Mouse (Mus musculus): ENCODE results near the gene Rp9. TPM values are rescaled to one million over a fixed set of nuclear protein-coding genes. Genes with fewer than 3 reads are reported as not detected.

The Rp9 gene
- polyA plus RNA-seq, 1 experiment from 2014 or later: 52.9 TPM

DNA sequence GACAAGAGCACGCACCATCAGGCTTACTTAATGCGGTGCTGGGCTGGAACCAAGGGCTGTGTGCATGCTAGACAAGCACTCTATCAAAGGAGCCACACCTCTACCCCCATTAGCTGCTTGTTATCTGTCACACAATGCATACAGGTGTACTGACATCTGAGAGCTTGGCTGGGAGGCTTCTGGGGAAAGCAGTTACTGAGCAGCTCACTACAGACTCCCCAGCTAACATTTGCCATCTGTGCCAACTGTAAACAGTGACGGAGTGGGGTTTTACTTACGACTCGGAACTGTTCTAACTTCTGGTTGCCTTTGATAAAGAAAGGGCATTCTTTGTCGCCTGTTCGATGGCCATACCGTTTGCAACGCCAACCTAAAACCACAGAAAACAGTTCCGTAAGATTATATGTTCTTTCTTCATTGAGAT, 16.0 kb downstream of the Rp9 start:
- DNase-seq (ENCODE audit: low spot score): no peak
- Histone ChIP-seq H3K27me3 (ENCODE audit: low read depth, poor library complexity, severe bottlenecking) (no peaks in the 10 kb centered on the region), H3K36me3 (peaks cover 98% of the 10 kb centered on the region), H3K9me3 (replicated peaks) (no peaks in the 10 kb centered on the region), H3K27ac (no peak overlapping the region), H3K4me3 (no peak overlapping the region), H3K4me1 (no peaks in the 10 kb centered on the region)
- WGBS: 96% methylated on average over 10 of the region's 10 CpGs

DNA sequence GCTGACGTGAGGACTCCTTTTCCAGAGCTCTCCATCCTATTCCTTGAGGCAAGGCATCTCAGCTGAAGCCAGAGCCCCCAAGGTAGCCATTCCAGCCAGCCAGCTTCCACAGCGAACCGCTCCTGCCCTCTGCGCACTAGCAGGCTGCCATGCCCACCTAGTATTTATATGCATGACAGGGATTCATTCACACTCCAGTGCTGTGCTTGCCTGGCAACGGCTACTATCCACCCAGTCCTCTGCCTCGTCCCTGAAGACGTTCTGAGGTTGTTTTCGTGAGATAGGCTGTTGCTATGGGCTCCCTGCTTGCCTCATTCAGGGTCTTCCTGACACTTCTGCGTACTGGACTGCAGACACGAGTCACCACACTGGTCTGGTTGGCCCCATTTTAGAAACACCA, 16.8 kb downstream of the Rp9 start:
- no peak overlapping the region for H3K27ac ChIP-seq
- DNase-seq (ENCODE audit: low spot score): no peak
- WGBS: 91% methylated on average over 10 of the region's 10 CpGs
- H3K4me3 ChIP-seq: no peak overlapping the region
- no peaks in the 10 kb centered on the region for H3K9me3 ChIP-seq (replicated peaks)
- no peaks in the 10 kb centered on the region for H3K4me1 ChIP-seq
- H3K27me3 ChIP-seq (ENCODE audit: low read depth, poor library complexity, severe bottlenecking): no peaks in the 10 kb centered on the region
- peaks cover 100% of the 10 kb centered on the region for H3K36me3 ChIP-seq

- Histone ChIP-seq H3K36me3 (peaks cover 84% of the 10 kb centered on the region), H3K27me3 (ENCODE audit: low read depth, poor library complexity, severe bottlenecking) (no peaks in the 10 kb centered on the region), H3K4me3 (no peak overlapping the region), H3K27ac (no peak overlapping the region), H3K9me3 (replicated peaks) (no peaks in the 10 kb centered on the region), H3K4me1 (no peaks in the 10 kb centered on the region)
- WGBS: 92% methylated on average over 6 of the region's 6 CpGs
- no peak for DNase-seq (ENCODE audit: low spot score)
Observed at GRCm38 (mm10) chr9:22449209-22449608, 20.3 kb downstream of the Rp9 start.

DNA sequence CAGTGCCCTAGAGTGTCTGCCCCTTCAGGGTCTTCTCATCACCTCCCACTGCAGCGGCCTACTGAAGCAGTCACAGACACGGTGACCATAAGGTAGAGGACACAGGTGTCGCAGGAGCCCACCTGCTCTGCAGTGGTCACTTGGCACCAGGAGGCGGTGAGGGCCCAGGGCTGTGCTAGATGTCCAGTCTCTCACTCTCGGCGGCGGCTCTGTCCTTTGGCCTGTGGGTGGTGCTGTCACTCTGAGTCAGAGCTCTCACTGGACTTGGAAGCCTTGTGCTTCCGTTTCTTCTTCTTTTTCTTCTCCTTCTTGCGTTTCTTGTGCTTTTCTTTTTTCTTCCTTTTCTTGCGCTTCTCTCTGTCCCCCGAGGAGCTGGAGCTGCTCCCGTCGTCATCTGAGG, 21.1 kb downstream of the Rp9 start:
- H3K9me3 ChIP-seq (replicated peaks): no peaks in the 10 kb centered on the region
- no peaks in the 10 kb centered on the region for H3K4me1 ChIP-seq
- H3K36me3 ChIP-seq: peaks cover 76% of the 10 kb centered on the region
- DNase-seq (ENCODE audit: low spot score): no peak
- no peak overlapping the region for H3K27ac ChIP-seq
- H3K4me3 ChIP-seq: no peak overlapping the region
- 84% methylated on average over 13 of the region's 13 CpGs for WGBS
- H3K27me3 ChIP-seq (ENCODE audit: low read depth, poor library complexity, severe bottlenecking): no peaks in the 10 kb centered on the region

- no peak overlapping the region for H3K4me3 ChIP-seq
- no peak overlapping the region for H3K27ac ChIP-seq
- no peaks in the 10 kb centered on the region for H3K27me3 ChIP-seq (ENCODE audit: low read depth, poor library complexity, severe bottlenecking)
- H3K9me3 ChIP-seq (replicated peaks): no peaks in the 10 kb centered on the region
- peaks cover 64% of the 10 kb centered on the region for H3K36me3 ChIP-seq
- no peak for DNase-seq (ENCODE audit: low spot score)
- no peaks in the 10 kb centered on the region for H3K4me1 ChIP-seq
- 93% methylated on average over 5 of the region's 5 CpGs for WGBS
Observed at GRCm38 (mm10) chr9:22447213-22447612, 22.3 kb downstream of the Rp9 start.

GRCm38 (mm10) chr9:22445123-22445522, 24.4 kb downstream of the Rp9 start:
- H3K4me3 ChIP-seq: no peak overlapping the region
- H3K36me3 ChIP-seq: peaks cover 49% of the 10 kb centered on the region
- H3K4me1 ChIP-seq: no peaks in the 10 kb centered on the region
- H3K9me3 ChIP-seq (replicated peaks): no peaks in the 10 kb centered on the region
- no peak for DNase-seq (ENCODE audit: low spot score)
- H3K27me3 ChIP-seq (ENCODE audit: low read depth, poor library complexity, severe bottlenecking): no peaks in the 10 kb centered on the region
- WGBS: 75% methylated on average over 1 of the region's 1 CpGs
- H3K27ac ChIP-seq: no peak overlapping the region

GRCm38 (mm10) chr9:22443157-22443556, 26.4 kb downstream of the Rp9 start:
- H3K27ac ChIP-seq: no peak overlapping the region
- 92% methylated on average over 10 of the region's 10 CpGs for WGBS
- H3K4me3 ChIP-seq: no peak overlapping the region
- H3K36me3 ChIP-seq: peaks cover 29% of the 10 kb centered on the region
- DNase-seq (ENCODE audit: low spot score): no peak
- no peaks in the 10 kb centered on the region for H3K9me3 ChIP-seq (replicated peaks)
- no peaks in the 10 kb centered on the region for H3K4me1 ChIP-seq
- H3K27me3 ChIP-seq (ENCODE audit: low read depth, poor library complexity, severe bottlenecking): no peaks in the 10 kb centered on the region

DNA sequence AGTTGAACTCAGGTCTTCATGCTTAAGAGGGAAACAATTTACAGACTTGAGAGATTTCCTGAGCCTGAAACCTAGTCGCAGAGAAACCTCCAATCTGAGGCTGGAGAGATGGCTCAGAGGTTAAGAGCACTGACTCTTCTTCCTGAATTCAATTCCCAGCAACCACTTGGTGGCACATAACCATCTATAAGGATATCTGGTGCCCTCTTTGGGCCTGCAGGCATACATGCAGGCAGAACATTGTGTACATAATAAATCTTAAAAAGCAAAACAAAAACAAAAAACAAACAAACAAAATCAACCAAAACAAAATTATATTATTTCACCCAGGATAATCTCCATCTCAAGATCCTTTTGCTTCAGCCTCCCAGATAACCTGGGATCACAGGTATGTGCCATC, 30.7 kb downstream of the Rp9 start:
- Histone ChIP-seq H3K4me3 (no peak overlapping the region), H3K27me3 (ENCODE audit: low read depth, poor library complexity, severe bottlenecking) (no peaks in the 10 kb centered on the region), H3K36me3 (peaks cover 6% of the 10 kb centered on the region), H3K9me3 (replicated peaks) (no peaks in the 10 kb centered on the region), H3K4me1 (no peaks in the 10 kb centered on the region), H3K27ac (no peak overlapping the region)
- 76% methylated on average over 1 of the region's 1 CpGs for WGBS
- no peak for DNase-seq (ENCODE audit: low spot score)

- no peaks in the 10 kb centered on the region for H3K27me3 ChIP-seq (ENCODE audit: low read depth, poor library complexity, severe bottlenecking)
- peaks cover 19% of the 10 kb centered on the region for H3K4me1 ChIP-seq
- H3K9me3 ChIP-seq (replicated peaks): no peaks in the 10 kb centered on the region
- H3K27ac ChIP-seq: no peak overlapping the region
- DNase-seq (ENCODE audit: low spot score): no peak
- H3K4me3 ChIP-seq: no peak overlapping the region
- H3K36me3 ChIP-seq: no peaks in the 10 kb centered on the region
- 91% methylated on average over 2 of the region's 2 CpGs for WGBS
Observed at GRCm38 (mm10) chr9:22434101-22434500, 35.4 kb downstream of the Rp9 start.

GRCm38 (mm10) chr9:22433221-22433620, 36.3 kb downstream of the Rp9 start:
- H3K4me3 ChIP-seq: no peak overlapping the region
- H3K9me3 ChIP-seq (replicated peaks): no peaks in the 10 kb centered on the region
- no peak overlapping the region for H3K27ac ChIP-seq
- no peaks in the 10 kb centered on the region for H3K36me3 ChIP-seq
- 80% methylated on average over 2 of the region's 2 CpGs for WGBS
- H3K4me1 ChIP-seq: peaks cover 28% of the 10 kb centered on the region
- no peaks in the 10 kb centered on the region for H3K27me3 ChIP-seq (ENCODE audit: low read depth, poor library complexity, severe bottlenecking)
- DNase-seq (ENCODE audit: low spot score): no peak

DNA sequence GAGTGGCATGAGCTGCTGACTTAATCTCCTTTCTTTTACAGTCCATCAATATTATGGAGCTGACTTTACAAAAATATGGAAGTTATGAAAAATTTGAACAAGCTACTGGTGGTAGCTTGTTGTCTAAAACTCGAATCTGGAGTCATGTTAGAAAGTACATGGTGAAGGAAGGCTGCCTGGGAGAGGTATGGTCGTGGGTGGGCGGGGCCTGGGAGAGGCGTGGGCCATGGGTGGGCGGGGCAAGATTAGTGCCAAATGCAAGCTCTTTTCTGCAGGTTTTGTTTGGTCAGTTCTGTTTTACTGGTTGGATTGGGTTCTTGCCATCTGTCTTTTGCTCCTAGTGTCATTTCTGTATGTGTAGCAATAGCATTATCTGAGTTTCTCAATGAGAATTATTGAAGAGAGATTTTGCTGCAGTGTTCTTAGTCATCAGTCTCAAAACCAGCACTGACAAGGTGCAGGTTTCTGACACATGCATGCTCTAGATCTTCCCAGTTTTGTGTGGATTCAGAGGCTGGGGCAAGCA, 39.2 kb downstream of the Rp9 start:
- peak; percentile 49 for DNase-seq (ENCODE audit: low spot score)
- H3K36me3 ChIP-seq: no peaks in the 10 kb centered on the region
- no peaks in the 10 kb centered on the region for H3K27me3 ChIP-seq (ENCODE audit: low read depth, poor library complexity, severe bottlenecking)
- H3K27ac ChIP-seq: no peak overlapping the region
- no peak overlapping the region for H3K4me3 ChIP-seq
- peaks cover 35% of the 10 kb centered on the region for H3K4me1 ChIP-seq
- no peaks in the 10 kb centered on the region for H3K9me3 ChIP-seq (replicated peaks)
- 39% methylated on average over 5 of the region's 5 CpGs for WGBS

DNA sequence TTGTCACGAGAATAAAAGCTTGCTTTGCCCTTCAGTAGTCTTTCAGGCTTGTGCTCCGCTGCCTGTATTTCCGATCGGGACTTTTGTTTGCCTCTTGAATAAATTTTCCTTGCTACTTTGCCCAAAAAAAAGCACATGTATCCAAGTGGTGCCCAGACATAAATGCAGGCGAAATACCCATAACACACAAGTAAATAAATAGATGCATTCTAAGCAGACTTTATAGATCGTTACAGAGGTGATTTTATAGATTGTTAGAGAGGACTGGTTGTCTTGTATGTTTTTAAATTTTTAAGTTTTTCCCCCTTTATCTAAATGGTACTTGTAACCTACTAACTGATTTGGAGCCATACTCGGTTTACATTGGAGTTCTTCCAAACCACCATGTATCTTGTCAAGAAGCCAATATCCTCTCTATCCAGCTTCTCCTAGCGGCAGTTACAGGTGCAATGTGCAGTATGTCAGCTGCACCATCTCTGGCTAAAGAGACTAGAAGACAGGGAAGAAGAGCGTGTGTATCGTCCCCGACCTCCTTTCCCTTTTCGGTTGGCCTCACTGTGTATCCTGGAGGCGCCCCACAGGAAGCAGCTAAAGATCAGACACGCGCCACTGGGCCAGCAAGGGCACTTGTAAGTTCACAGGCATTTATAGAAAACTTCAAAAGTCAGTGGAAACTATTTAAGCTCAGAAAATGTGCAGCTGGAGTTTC, 39.9 kb downstream of the Rp9 start:
- H3K27ac ChIP-seq: peak overlapping the region; percentile 56; the same call in 1 of the 2 replicates

GRCm38 (mm10) chr9:22428666-22429410, 40.7 kb downstream of the Rp9 start:
- peak overlapping the region; percentile 66; the same call in 1 of the 2 replicates for H3K27ac ChIP-seq

More for the DNA sequence above, 39.9 kb downstream of the Rp9 start:
- peaks cover 35% of the 10 kb centered on the region for H3K4me1 ChIP-seq
- 71% methylated on average over 15 of the region's 15 CpGs for WGBS
- H3K4me3 ChIP-seq: no peak overlapping the region
- no peaks in the 10 kb centered on the region for H3K9me3 ChIP-seq (replicated peaks)
- H3K36me3 ChIP-seq: no peaks in the 10 kb centered on the region
- no peaks in the 10 kb centered on the region for H3K27me3 ChIP-seq (ENCODE audit: low read depth, poor library complexity, severe bottlenecking)
- DNase-seq (ENCODE audit: low spot score): no peak

More at GRCm38 (mm10) chr9:22428666-22429410, 40.7 kb downstream of the Rp9 start:
- Histone ChIP-seq H3K9me3 (replicated peaks) (no peaks in the 10 kb centered on the region), H3K4me3 (no peak overlapping the region), H3K36me3 (no peaks in the 10 kb centered on the region), H3K4me1 (peaks cover 40% of the 10 kb centered on the region), H3K27me3 (ENCODE audit: low read depth, poor library complexity, severe bottlenecking) (no peaks in the 10 kb centered on the region)
- DNase-seq (ENCODE audit: low spot score): no peak
- WGBS: 81% methylated on average over 14 of the region's 14 CpGs
